14 mouse cellular contexts compared by ENCODE assay signal in the genomic region with DNA sequence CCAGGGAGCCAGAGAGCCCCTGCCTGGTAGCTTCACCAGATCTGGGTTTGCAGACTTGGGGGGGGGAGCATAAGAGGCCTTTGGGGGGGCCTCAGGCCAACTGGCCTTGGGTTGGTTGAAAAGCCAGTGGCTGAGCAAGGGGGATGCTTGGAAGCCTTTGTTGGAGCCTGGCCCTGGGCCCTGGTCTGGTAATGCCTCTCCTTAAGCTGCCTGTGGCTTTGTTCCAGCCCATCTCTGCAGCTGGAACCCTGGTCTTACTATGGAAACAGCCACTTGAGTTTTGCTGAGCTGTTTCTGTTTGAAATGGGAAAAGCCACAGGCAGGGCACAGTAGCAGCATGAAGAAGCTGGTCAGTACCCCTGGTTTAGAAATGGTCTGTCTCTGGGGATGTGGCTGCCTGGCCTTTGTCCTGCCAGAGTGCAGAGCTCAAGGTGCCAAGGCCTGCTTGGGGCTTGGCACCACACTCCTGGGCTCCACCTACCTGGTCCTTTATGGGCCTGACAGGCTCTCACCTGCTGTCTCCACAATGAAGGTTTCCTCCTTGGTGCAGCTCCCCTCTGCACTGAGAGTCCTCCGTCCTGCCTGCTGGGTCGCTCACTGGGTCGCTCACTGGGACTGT. TPM values are rescaled to one million over a fixed set of nuclear protein-coding genes. Genes with fewer than 3 reads are reported as not detected.
DNase-seq lines count a peak whose midpoint lies in the region; ATAC-seq and TF ChIP-seq lines count a peak whose summit lies in the region.
"Had no signal": no experiment of that assay in that cellular context is flagged by ENCODE, and none has a peak within 500 bp of the region (broad histone marks: within the 10 kb centered on the region; RNA-seq: fewer than 3 reads in every experiment).

No protein-coding gene starts in this region.

- TF ChIP-seq CTCF in cerebellum, adult 2 months (IDR thresholded peaks at IDR 0.05; ENCODE audit: borderline replicate concordance, insufficient read depth, low read depth, low read length): no peak
- TF ChIP-seq CTCF in layer of hippocampus, adult 2 months (conservative IDR thresholded peaks at IDR 0.05): no peak

- no peaks in the 10 kb centered on the region for H3K27me3 ChIP-seq in cerebellum, adult 2 months (ENCODE audit: control insufficient read depth, insufficient read depth, low read length)
- no peaks in the 10 kb centered on the region for H3K27me3 ChIP-seq in hindbrain, embryonic 16.5 days (replicated peaks; ENCODE audit: control insufficient read depth, insufficient read depth, low read length)
- no peaks in the 10 kb centered on the region for H3K27me3 ChIP-seq in neural tube, embryonic 15.5 days (replicated peaks)

- H3K9me3 ChIP-seq in hindbrain, embryonic 16.5 days (ENCODE audit: control insufficient read depth, low read length): no peaks in the 10 kb centered on the region
- H3K9me3 ChIP-seq in neural tube, embryonic 15.5 days (replicated peaks): no peaks in the 10 kb centered on the region

- H3K27ac ChIP-seq in cerebellum, adult 2 months (ENCODE audit: insufficient read depth, low read length): peak overlapping the region; percentile 7; the same call in 1 of the 2 replicates
- H3K27ac ChIP-seq in layer of hippocampus, adult 2 months: 0 out of 2 replicates have a peak overlapping the region, but pooled peaks have one; percentile 14
- H3K27ac ChIP-seq in hindbrain, embryonic 16.5 days (ENCODE audit: low read depth, low read length): peak overlapping the region; percentile 21; the same call in 1 of the 2 replicates
- H3K27ac ChIP-seq in neural tube, embryonic 15.5 days (replicated peaks): no peak overlapping the region

- H3K36me3 ChIP-seq in hindbrain, embryonic 16.5 days (ENCODE audit: control insufficient read depth, insufficient read depth, low read length): no peaks in the 10 kb centered on the region
- H3K36me3 ChIP-seq in neural tube, embryonic 15.5 days: no peaks in the 10 kb centered on the region

- WGBS in cerebellum, adult 2 months: 73% methylated on average over 3 of the region's 3 CpGs
- 80% methylated on average over 3 of the region's 3 CpGs for WGBS in hindbrain, embryonic 16.5 days
- 88% methylated on average over 3 of the region's 3 CpGs for WGBS in neural tube, embryonic 15.5 days

- ATAC-seq in cerebellum, adult (ENCODE audit: insufficient number of reproducible peaks, low FRiP score, low TSS enrichment): no peak
- no peak for ATAC-seq in hindbrain, embryonic 16.5 days
- ATAC-seq in neural tube, embryonic 15.5 days (ENCODE audit: low FRiP score): no peak
- ATAC-seq: inflammation-experienced regulatory T-cells, adult 6 months had no signal

- TF ChIP-seq POLR2A in cerebellum, adult 2 months (IDR thresholded peaks at IDR 0.05; ENCODE audit: borderline replicate concordance, insufficient read depth, low read length): no peak

- peak overlapping the region; percentile 18; the same call in 1 of the 2 replicates for H3K4me2 ChIP-seq in hindbrain, embryonic 16.5 days (ENCODE audit: low read length)
- peak overlapping the region; percentile 19; the same call in 1 of the 2 replicates for H3K4me2 ChIP-seq in neural tube, embryonic 15.5 days

- peaks cover 52% of the 10 kb centered on the region for H3K4me1 ChIP-seq in cerebellum, adult 2 months (ENCODE audit: control insufficient read depth, insufficient read depth, low read length)
- peaks cover 44% of the 10 kb centered on the region for H3K4me1 ChIP-seq in hindbrain, embryonic 16.5 days (ENCODE audit: control insufficient read depth, insufficient read depth, low read depth, low read length)
- peaks cover 58% of the 10 kb centered on the region for H3K4me1 ChIP-seq in neural tube, embryonic 15.5 days

- DNase-seq in cerebellum, adult 2 months: no peak
- no peak for DNase-seq in layer of hippocampus, adult 2 months (ENCODE audit: low spot score in 2 of 2)
- DNase-seq in layer of hippocampus, postnatal 25 days (ENCODE audit: extremely low spot score in 1 of 2, low spot score in 1 of 2): no peak
- no peak for DNase-seq in layer of hippocampus, adult 8-10 months (ENCODE audit: low spot score in 2 of 2)
- DNase-seq in testis, postnatal 10 days (ENCODE audit: low spot score): no peak
- DNase-seq: adrenal gland, postnatal 10 days; cerebellum, adult 9-10 months; heart, adult 11 months; thymus, postnatal 4 days had no signal

- H3K4me3 ChIP-seq in cerebellum, adult 2 months (replicated peaks; ENCODE audit: insufficient read depth, low read depth, low read length): no peak overlapping the region
- no peak overlapping the region for H3K4me3 ChIP-seq in layer of hippocampus, adult 2 months
- no peak overlapping the region for H3K4me3 ChIP-seq in hindbrain, embryonic 16.5 days (ENCODE audit: low read length)
- no peak overlapping the region for H3K4me3 ChIP-seq in neural tube, embryonic 15.5 days (replicated peaks)

- H3K9ac ChIP-seq in hindbrain, embryonic 16.5 days (ENCODE audit: low read depth, low read length): no peak overlapping the region; the same call in 1 of the 2 replicates
- no peak overlapping the region for H3K9ac ChIP-seq in neural tube, embryonic 15.5 days (replicated peaks)

RNA-seq across cellular contexts. Expression of a gene that starts 3.5 kb away (rescaled TPM):
- 83.1 and 93.0 TPM in 2 replicates for polyA plus RNA-seq in cerebellum, adult 2 months (2012; rRNA removed)
- total RNA-seq in layer of hippocampus, adult 2 months (2021): 10 to 100 TPM; 21.8 to 31.9 TPM
- total RNA-seq in layer of hippocampus, postnatal 25 days (2021): 10 to 100 TPM; 24.9 to 30.7 TPM
- 30.3 and 34.4 TPM in 2 replicates for polyA plus RNA-seq in hindbrain, embryonic 16.5 days (2015; fragmentation: Nextera tagmentation; extraction: Ambion mirVana)
- polyA plus RNA-seq in neural tube, embryonic 15.5 days (2015; fragmentation: Nextera tagmentation; extraction: Ambion mirVana): 24.9 and 25.8 TPM in 2 replicates
- 10 to 100 TPM; 22.5 to 35.1 (median 28.4) TPM for total RNA-seq in layer of hippocampus, adult 8-10 months (2022)
- total RNA-seq: MEL had no signal
- polyA plus RNA-seq: inflammation-experienced regulatory T-cells, adult 6 months had no signal
